Comparison of ENCODE assay signal across 25 mouse cellular contexts in genomic region chr4:56528571-56528970, GRCm38 (mm10).
"Had no signal": no experiment of that assay in that cellular context is flagged by ENCODE, and none has a peak within 500 bp of the region (broad histone marks: within the 10 kb centered on the region; RNA-seq: fewer than 3 reads in every experiment).

No protein-coding gene starts in this region.

- H3K4me1 ChIP-seq: kidney, embryonic 15.5 days; liver, embryonic 12.5 days had no signal

- H3K9ac ChIP-seq: heart, embryonic 13.5 days; heart, embryonic 15.5 days; hindbrain, embryonic 14.5 days; kidney, embryonic 15.5 days; limb, embryonic 13.5 days; limb, embryonic 15.5 days; liver, embryonic 12.5 days had no signal

- H3K9me3 ChIP-seq: heart, embryonic 13.5 days; heart, embryonic 15.5 days; kidney, embryonic 15.5 days; limb, embryonic 13.5 days; limb, embryonic 15.5 days; liver, embryonic 12.5 days had no signal

- H3K27me3 ChIP-seq: heart, embryonic 13.5 days; heart, embryonic 15.5 days; kidney, embryonic 15.5 days; limb, embryonic 13.5 days; limb, embryonic 15.5 days; liver, embryonic 12.5 days had no signal

- H3K4me3 ChIP-seq: heart, adult 2 months; heart, embryonic 13.5 days; heart, embryonic 15.5 days; kidney, embryonic 15.5 days; limb, embryonic 13.5 days; limb, embryonic 15.5 days; liver, embryonic 12.5 days had no signal

- ATAC-seq: hindbrain, embryonic 16.5 days; intestine, embryonic 16.5 days; liver, embryonic 12.5 days had no signal

- H3K4me2 ChIP-seq: heart, embryonic 11.5 days; heart, embryonic 13.5 days; heart, embryonic 15.5 days; hindbrain, embryonic 14.5 days; kidney, embryonic 15.5 days; limb, embryonic 13.5 days; limb, embryonic 15.5 days; liver, embryonic 12.5 days had no signal

- H3K27ac ChIP-seq: heart, adult 2 months; heart, embryonic 13.5 days; heart, embryonic 15.5 days; hindbrain, embryonic 14.5 days; kidney, embryonic 15.5 days; kidney, postnatal 0 days; limb, embryonic 13.5 days; limb, embryonic 15.5 days; liver, embryonic 12.5 days had no signal

- H3K36me3 ChIP-seq: heart, embryonic 13.5 days; heart, embryonic 15.5 days; kidney, embryonic 15.5 days; limb, embryonic 13.5 days; limb, embryonic 15.5 days; liver, embryonic 12.5 days had no signal

- DNase-seq: gastrocnemius, postnatal 14 days; gastrocnemius, postnatal 36 days; heart, adult 11 months; heart, adult 2 months; heart, postnatal 14 days; heart, postnatal 36 days; kidney, adult 11 months; kidney, adult 2 months; kidney, adult 9 months; kidney, postnatal 14 days; kidney, postnatal 36 days; layer of hippocampus, adult 9-11 months; layer of hippocampus, postnatal 36 days; left cerebral cortex, postnatal 4 days had no signal
